Mouse (Mus musculus): ENCODE data around the gene Acot7. TPM values are rescaled to one million over a fixed set of nuclear protein-coding genes. Genes with fewer than 3 reads are reported as not detected.

The Acot7 gene
- total and polyA plus RNA-seq, 2 experiments: 9.3 to 18.4 TPM

- Histone ChIP-seq H3K4me1 (ENCODE audit: control insufficient read depth, insufficient read depth, low read length) (peaks cover 15% of the 10 kb centered on the region), H3K9ac (ENCODE audit: low read depth, low read length) (no peak overlapping the region), H3K36me3 (ENCODE audit: control insufficient read depth, insufficient read depth, low read length) (no peaks in the 10 kb centered on the region), H3K79me2 (ENCODE audit: control insufficient read depth, insufficient read depth, low read length) (peaks cover 25% of the 10 kb centered on the region; the same call in 1 of the 2 replicates), H3K27ac (replicated peaks; ENCODE audit: insufficient read depth, low read depth, low read length) (no peak overlapping the region), H3K27me3 (ENCODE audit: control insufficient read depth, insufficient read depth, low read length) (no peaks in the 10 kb centered on the region), H3K4me3 (ENCODE audit: insufficient read depth, low read depth, low read length) (no peak overlapping the region)
- no peak for TF ChIP-seq CTCF (IDR thresholded peaks at IDR 0.05; ENCODE audit: low read depth, low read length)
- TF ChIP-seq POLR2A (IDR thresholded peaks at IDR 0.05; ENCODE audit: extremely low read depth, insufficient read depth, low read length): no peak
- no peak for DNase-seq (ENCODE audit: extremely low read depth, low read depth, low spot score)
- WGBS: 56% methylated on average over 3 of the region's 3 CpGs
These were observed 7.2 kb downstream of the Acot7 start for GRCm38 (mm10) chr4:152185137-152185509.

DNA sequence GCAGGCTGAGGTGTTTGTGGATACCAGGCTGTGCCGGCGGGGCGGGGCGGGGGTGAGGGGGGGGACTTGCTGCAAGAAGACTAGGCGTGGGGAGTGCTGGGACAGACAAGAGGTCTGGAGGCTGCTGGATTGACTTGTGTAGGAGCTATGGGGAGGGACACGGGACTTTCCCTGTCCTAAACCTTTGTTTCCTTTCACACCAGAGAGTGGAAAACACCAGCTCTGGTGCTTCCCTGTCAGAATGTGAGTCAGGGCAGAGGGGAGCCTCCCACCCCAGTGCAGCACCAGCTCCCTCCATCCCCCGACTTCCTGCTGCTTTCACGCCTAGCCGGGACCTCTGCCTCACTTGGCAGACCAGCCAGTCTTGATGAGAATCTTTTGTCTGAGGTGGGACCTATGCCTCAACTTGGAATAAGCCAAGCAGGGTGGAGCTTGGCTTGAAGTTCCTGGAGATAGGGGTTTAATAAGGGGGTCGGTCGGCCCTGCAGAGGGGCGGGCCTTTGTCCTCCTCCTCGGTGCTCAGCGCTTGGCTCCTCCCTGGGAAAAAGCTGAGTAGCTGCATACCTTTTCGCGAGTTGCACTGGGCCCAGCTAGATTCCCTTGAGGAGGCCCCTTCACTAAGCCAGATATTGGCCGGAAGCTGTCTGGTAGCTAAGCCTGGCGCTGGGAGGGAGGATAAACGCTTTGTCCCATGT is 7.7 kb downstream of the Acot7 start:
- no peak for DNase-seq (ENCODE audit: extremely low read depth, low read depth, low spot score)
- H3K27me3 ChIP-seq (ENCODE audit: control insufficient read depth, insufficient read depth, low read length): no peaks in the 10 kb centered on the region
- peaks cover 23% of the 10 kb centered on the region; the same call in 1 of the 2 replicates for H3K79me2 ChIP-seq (ENCODE audit: control insufficient read depth, insufficient read depth, low read length)
- 59% methylated on average over 19 of the region's 19 CpGs for WGBS
- no peaks in the 10 kb centered on the region for H3K36me3 ChIP-seq (ENCODE audit: control insufficient read depth, insufficient read depth, low read length)
- H3K4me3 ChIP-seq (ENCODE audit: insufficient read depth, low read depth, low read length): no peak overlapping the region
- no peak overlapping the region for H3K9ac ChIP-seq (ENCODE audit: low read depth, low read length)
- peaks cover 15% of the 10 kb centered on the region for H3K4me1 ChIP-seq (ENCODE audit: control insufficient read depth, insufficient read depth, low read length)
- TF ChIP-seq CTCF (IDR thresholded peaks at IDR 0.05; ENCODE audit: low read depth, low read length): no peak
- no peak for TF ChIP-seq POLR2A (IDR thresholded peaks at IDR 0.05; ENCODE audit: extremely low read depth, insufficient read depth, low read length)
- no peak overlapping the region for H3K27ac ChIP-seq (replicated peaks; ENCODE audit: insufficient read depth, low read depth, low read length)

DNA sequence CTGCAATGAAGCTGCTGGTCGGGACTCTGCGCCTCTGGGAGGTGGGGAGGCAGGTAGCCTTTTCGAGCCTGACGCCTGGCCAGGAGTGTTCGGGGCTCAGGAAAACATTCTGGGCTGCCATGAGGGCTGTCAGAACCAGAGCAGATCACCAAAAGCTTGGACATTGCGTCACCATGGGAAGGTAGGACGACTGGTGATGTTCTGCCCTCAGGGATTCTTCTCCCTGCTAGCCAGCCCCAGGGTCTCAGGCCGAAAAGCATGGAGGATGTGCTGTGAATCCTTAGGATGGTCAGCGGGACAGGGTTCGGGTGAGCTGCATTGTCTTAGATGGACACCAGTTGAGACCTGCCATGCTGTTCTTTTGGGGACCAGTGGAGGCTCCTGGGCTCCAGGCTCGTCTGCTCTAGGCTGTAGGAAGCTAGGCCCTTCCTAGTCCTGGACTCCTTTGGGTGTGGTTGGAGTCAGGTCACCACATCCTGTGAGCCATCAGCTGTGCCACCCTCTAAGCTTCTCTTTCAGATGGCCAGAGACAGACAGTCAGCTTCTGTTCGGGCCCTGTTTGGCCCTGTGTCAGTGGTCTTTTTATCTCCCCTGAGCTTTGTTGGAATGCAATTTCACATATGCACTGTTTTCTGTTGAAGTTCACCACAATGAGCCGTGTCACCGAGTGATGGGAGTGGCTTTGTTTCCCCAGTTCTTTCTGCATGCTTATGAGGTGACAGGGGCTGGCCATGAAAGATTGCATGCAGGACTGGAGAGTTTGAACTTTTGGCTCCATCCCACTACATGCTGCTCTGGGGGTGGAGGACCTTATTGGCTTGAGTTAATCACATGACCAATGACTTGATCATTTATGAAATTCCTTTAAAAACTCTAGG is 8.5 kb downstream of the Acot7 start:
- no peaks in the 10 kb centered on the region for H3K27me3 ChIP-seq (ENCODE audit: control insufficient read depth, insufficient read depth, low read length)
- TF ChIP-seq POLR2A (IDR thresholded peaks at IDR 0.05; ENCODE audit: extremely low read depth, insufficient read depth, low read length) (no peak), CTCF (IDR thresholded peaks at IDR 0.05; ENCODE audit: low read depth, low read length) (no peak)
- H3K4me3 ChIP-seq (ENCODE audit: insufficient read depth, low read depth, low read length): no peak overlapping the region
- H3K9ac ChIP-seq (ENCODE audit: low read depth, low read length): no peak overlapping the region
- peaks cover 13% of the 10 kb centered on the region for H3K4me1 ChIP-seq (ENCODE audit: control insufficient read depth, insufficient read depth, low read length)
- no peaks in the 10 kb centered on the region for H3K36me3 ChIP-seq (ENCODE audit: control insufficient read depth, insufficient read depth, low read length)
- WGBS: 69% methylated on average over 14 of the region's 14 CpGs
- peak overlapping the region; percentile 10; the same call in 1 of the 2 replicates for H3K27ac ChIP-seq (replicated peaks; ENCODE audit: insufficient read depth, low read depth, low read length)
- peak; percentile 83 for DNase-seq (ENCODE audit: extremely low read depth, low read depth, low spot score)
- H3K79me2 ChIP-seq (ENCODE audit: control insufficient read depth, insufficient read depth, low read length): peaks cover 23% of the 10 kb centered on the region; the same call in 1 of the 2 replicates

DNA sequence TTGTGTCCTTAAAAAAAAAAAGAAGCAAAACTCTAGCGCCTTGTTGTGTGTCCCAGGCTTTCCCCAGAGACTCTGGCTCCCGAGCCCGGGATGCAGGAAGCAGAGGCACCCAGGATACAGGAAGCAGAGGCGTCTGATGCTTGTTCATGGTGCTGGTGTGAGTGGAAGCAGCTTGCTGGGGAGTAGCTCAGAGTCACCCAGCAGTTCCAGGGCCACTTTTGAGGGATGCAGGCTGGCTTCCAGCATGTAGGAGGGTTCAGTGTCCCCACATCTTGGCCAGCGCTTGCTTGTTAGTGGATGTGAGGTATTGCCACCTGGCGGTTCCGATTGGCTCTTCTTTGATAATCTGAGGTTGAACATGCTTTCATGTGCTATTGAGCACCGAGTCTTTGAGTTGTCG is 9.2 kb downstream of the Acot7 start:
- no peak overlapping the region for H3K9ac ChIP-seq (ENCODE audit: low read depth, low read length)
- H3K4me3 ChIP-seq (ENCODE audit: insufficient read depth, low read depth, low read length): no peak overlapping the region
- no peak for TF ChIP-seq CTCF (IDR thresholded peaks at IDR 0.05; ENCODE audit: low read depth, low read length)
- TF ChIP-seq POLR2A (IDR thresholded peaks at IDR 0.05; ENCODE audit: extremely low read depth, insufficient read depth, low read length): no peak
- peaks cover 21% of the 10 kb centered on the region; the same call in 1 of the 2 replicates for H3K79me2 ChIP-seq (ENCODE audit: control insufficient read depth, insufficient read depth, low read length)
- WGBS: 73% methylated on average over 9 of the region's 9 CpGs
- no peaks in the 10 kb centered on the region for H3K27me3 ChIP-seq (ENCODE audit: control insufficient read depth, insufficient read depth, low read length)
- peaks cover 13% of the 10 kb centered on the region for H3K4me1 ChIP-seq (ENCODE audit: control insufficient read depth, insufficient read depth, low read length)
- no peaks in the 10 kb centered on the region for H3K36me3 ChIP-seq (ENCODE audit: control insufficient read depth, insufficient read depth, low read length)
- H3K27ac ChIP-seq (replicated peaks; ENCODE audit: insufficient read depth, low read depth, low read length): no peak overlapping the region
- peak; percentile 71 for DNase-seq (ENCODE audit: extremely low read depth, low read depth, low spot score)

DNA sequence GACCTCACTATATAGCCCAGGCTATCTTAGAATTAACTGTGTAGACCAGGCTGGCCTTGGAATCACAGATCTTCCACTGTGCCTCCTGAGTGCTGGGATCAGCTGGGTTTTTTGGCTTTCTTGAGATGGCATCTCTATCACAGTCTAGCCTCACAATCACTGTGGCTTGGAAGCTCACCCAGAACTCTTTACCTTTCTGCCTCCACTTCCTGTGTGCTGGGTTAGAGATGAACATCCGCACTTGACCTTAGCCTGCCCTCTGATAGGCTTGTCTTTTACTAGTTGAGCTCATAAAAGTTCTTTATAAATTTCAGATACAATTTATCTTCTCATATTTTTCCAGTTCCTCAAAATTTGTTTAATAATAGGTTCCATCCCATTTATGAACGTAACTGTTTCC is 10.7 kb downstream of the Acot7 start:
- no peak overlapping the region for H3K27ac ChIP-seq (replicated peaks; ENCODE audit: insufficient read depth, low read depth, low read length)
- H3K4me3 ChIP-seq (ENCODE audit: insufficient read depth, low read depth, low read length): no peak overlapping the region
- peaks cover 13% of the 10 kb centered on the region for H3K4me1 ChIP-seq (ENCODE audit: control insufficient read depth, insufficient read depth, low read length)
- no peak for TF ChIP-seq CTCF (IDR thresholded peaks at IDR 0.05; ENCODE audit: low read depth, low read length)
- no peak for TF ChIP-seq POLR2A (IDR thresholded peaks at IDR 0.05; ENCODE audit: extremely low read depth, insufficient read depth, low read length)
- WGBS: 94% methylated on average over 2 of the region's 2 CpGs
- H3K9ac ChIP-seq (ENCODE audit: low read depth, low read length): no peak overlapping the region
- no peaks in the 10 kb centered on the region for H3K27me3 ChIP-seq (ENCODE audit: control insufficient read depth, insufficient read depth, low read length)
- H3K79me2 ChIP-seq (ENCODE audit: control insufficient read depth, insufficient read depth, low read length): peaks cover 16% of the 10 kb centered on the region; the same call in 1 of the 2 replicates
- no peak for DNase-seq (ENCODE audit: extremely low read depth, low read depth, low spot score)
- H3K36me3 ChIP-seq (ENCODE audit: control insufficient read depth, insufficient read depth, low read length): no peaks in the 10 kb centered on the region
